Mouse (Mus musculus) megakaryocyte progenitor cell, adult 5-6 weeks (primary cell): ENCODE measurements at regions not wholly inside any gene's neighbourhood (a gene's known extent, or its start where the extent isn't known, plus 50 kb on each side); places are given as distances from the start of the nearest gene placed in this dataset.
A peak's percentile ranks its signal among the peaks of the same experiment; 100 is the strongest.

ENCODE experiments used
- ATAC-seq: replicated peaks from 2 replicates; pipeline ENCODE4 v1.8.0; 2016; ENCODE audit warnings: mild to moderate bottlenecking, moderate TSS enrichment, inconsistent platforms; ENCODE audit not compliant: poor library complexity

DNA sequence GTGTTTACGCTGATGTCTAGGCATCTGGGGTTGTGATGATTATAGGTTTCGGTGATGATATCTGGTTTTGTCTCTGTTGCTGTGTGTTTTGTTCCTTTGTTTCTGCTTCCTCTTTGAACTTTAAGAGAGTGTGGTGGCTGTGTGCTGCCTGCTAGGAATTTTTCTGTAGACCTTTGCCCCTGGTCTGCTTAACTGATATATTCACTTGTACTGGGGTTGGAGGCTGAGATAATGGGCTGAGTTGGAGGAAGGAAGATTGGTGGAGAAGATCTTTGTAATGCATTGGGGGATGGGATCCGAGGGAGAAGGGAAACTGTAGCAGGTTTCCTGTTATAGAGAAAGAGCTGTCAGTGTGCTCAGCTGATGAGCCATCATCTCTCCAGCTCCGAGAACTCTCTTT is 55.8 kb downstream of the Mid1ip1 start:
- ATAC-seq = no peak

GRCm38 (mm10) chrX:10775714-10776515 is 61.1 kb downstream of the Mid1ip1 start:
- ATAC-seq = no peak

- no peak for ATAC-seq
Measured at GRCm38 (mm10) chrX:10776516-10776818, 61.7 kb downstream of the Mid1ip1 start.

- ATAC-seq = no peak; the same call in 1 of the 2 replicates
Measured at GRCm38 (mm10) chrX:10778014-10778413, 63.2 kb downstream of the Mid1ip1 start.

DNA sequence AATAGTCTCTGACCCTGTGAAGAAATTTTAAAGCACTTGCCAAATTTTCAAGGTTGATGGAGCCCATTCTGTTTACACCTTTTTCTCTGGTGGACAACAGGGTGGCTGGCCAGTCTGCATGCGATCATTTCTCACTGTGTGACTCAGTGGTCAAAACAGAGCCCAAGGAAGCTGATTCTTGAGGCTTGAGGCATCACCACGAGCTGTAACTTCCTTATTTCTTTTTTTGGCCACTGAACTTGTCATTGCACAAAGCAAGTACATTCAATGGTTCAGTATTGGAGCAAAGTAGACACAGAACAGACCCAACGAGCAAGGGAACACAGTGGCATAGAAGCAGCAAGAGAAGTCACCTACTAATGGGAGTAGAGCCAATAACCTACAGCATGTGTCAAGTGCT is 71.5 kb downstream of the Mid1ip1 start:
- ATAC-seq = peak; percentile 61

- peak; percentile 60; the same call in 1 of the 2 replicates for ATAC-seq
Measured at GRCm38 (mm10) chrX:10787057-10787456, 72.2 kb downstream of the Mid1ip1 start.

- no peak for ATAC-seq
Measured at GRCm38 (mm10) chrX:10820313-10820920, 105.6 kb downstream of the Mid1ip1 start.

GRCm38 (mm10) chrX:10833681-10834080 is 118.9 kb downstream of the Mid1ip1 start:
- ATAC-seq = no peak

- peak; percentile 85 for ATAC-seq
Measured at GRCm38 (mm10) chrX:10857089-10857488, 142.3 kb downstream of the Mid1ip1 start.

GRCm38 (mm10) chrX:10857668-10858067 is 142.9 kb downstream of the Mid1ip1 start:
- no peak for ATAC-seq

- peak; percentile 80 for ATAC-seq
Measured at GRCm38 (mm10) chrX:10871613-10872012, 156.8 kb downstream of the Mid1ip1 start.

DNA sequence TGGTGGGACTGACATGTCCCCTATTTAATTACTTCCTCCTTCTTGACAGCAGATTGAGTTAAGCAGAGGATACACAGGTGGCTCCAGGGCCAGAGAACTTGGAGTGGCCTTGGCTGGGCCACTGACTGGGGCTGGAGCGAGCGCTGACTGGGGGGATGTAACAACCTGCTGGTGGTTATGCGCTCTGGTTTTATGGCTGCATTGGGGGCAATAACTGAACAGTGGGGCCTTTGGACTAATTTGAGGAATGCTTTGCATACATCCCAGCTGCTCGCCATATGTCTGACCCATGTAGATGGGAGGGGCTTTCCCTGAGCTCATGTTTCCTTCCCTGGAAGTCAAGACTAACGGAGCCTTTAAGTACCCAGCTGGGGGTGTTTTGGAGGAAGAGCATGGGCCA is 163.0 kb downstream of the Mid1ip1 start:
- no peak for ATAC-seq

GRCm38 (mm10) chrX:10878922-10879321 is 164.1 kb downstream of the Mid1ip1 start:
- no peak for ATAC-seq

- ATAC-seq = no peak
Measured at GRCm38 (mm10) chrX:10883729-10884464, 169.1 kb downstream of the Mid1ip1 start.

- no peak for ATAC-seq
Measured at GRCm38 (mm10) chrX:10892815-10893214, 178.0 kb downstream of the Mid1ip1 start.

DNA sequence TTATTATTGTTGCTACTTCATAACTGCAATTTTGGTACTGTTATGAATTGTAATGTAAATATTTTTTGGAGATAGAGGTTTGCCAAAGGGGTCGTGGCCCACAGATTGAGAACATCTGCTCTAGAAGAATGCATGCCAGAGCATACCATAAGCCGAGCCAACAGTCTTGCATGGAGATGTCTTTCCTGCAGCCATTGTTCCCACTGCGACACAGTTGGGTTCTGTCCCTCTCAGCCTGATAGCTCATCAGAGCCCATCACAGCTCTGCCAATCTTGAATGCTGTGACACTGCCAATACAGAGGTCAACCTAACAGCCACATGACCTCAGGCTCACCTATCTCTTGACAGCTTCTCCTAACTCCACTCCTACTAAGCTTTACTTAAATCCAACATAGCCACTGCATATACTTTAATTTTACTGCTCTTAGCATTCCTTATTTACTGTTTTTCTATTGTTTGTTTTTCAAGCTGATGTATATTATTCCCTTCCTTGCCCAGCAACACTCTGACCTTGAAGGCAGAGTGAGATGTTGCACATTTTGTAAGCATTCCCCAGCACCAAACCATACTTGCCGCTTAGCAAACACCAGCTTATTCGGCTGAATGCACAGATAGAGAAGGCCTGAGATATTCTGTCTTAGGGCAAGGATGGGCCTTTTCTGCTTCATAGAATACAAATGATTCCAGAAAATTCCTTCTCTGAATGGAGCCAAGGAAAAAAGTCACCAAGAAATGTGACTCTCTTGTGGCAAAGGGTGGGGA is 181.6 kb downstream of the Mid1ip1 start:
- no peak for ATAC-seq

GRCm38 (mm10) chrX:10902686-10903085 is 187.9 kb downstream of the Mid1ip1 start:
- no peak for ATAC-seq

- ATAC-seq = peak; percentile 85
Measured at GRCm38 (mm10) chrX:10904072-10904471, 189.3 kb downstream of the Mid1ip1 start.

GRCm38 (mm10) chrX:10904889-10905288 is 190.1 kb downstream of the Mid1ip1 start:
- ATAC-seq = no peak

DNA sequence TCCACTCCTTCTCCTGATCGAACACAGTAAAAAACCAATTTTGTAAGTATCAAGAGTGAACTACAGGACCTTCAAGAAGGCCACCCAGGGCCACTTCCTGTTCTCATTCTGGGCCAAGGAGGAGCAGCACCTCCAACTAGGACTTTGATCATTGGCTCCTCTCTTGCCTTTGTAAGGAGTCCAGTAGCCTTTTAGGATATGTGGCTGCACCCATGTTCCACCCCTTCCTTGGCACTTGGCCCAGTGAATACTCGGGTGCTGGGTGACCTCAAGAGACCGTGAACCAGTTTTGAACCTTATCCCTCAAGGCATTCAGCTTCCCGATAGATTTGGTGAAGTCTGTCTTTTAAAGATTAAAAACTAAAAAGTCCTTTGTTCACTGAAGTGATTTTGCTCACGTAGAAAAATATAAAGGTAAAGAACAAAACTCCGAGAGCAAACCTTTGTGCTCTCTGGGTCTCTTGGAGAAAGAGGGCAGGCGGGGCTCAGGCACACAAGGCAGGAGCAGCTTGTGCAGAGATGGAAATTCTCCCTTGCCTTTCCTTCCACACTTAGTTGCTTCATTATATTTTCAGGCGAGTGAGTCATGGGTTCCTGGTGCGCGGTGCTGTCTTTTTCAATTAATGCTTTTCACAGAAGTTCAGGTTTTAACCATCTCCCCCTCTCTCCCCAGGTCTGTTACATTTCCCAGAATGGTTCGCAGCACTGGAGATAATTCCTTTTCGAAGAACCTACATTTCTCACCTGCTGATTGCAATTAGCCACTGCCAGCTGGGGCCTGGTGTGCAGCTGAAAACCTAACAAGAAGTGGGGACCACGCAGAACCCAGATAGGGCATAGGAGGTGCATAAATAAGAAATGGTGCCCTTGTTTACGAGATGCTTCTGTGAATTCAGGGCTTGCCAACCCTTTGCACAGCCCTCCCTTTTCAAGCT is 196.6 kb downstream of the Mid1ip1 start:
- ATAC-seq = no peak
